Mouse (Mus musculus) embryonic fibroblast, embryonic 13.5 days (primary cell): ENCODE measurements around the gene Jmjd6. TPM values are rescaled to one million over a fixed set of nuclear protein-coding genes. Genes with fewer than 3 reads are reported as not detected.
A peak's percentile ranks its signal among the peaks of the same experiment; 100 is the strongest.

Experiments
- H3K27ac ChIP-seq: 2 replicates; pipeline ENCODE4 v1.5.1; 2012; ENCODE audit warnings: low read length, control low read depth, inconsistent platforms; ENCODE audit not compliant: insufficient read depth
- H3K4me1 ChIP-seq: 2 replicates; pipeline ENCODE4 v1.6.1; 2011; ENCODE audit warnings: low read length; ENCODE audit not compliant: control insufficient read depth, insufficient read depth
- H3K4me3 ChIP-seq: 2 replicates; pipeline ENCODE4 v1.5.1; 2011; ENCODE audit warnings: mild to moderate bottlenecking, control low read depth, low read length; ENCODE audit not compliant: insufficient read depth
- CTCF ChIP-seq: IDR thresholded peaks from 2 replicates; pipeline ENCODE4 v1.5.1; 2011; ENCODE audit warnings: mild to moderate bottlenecking, control low read depth, low read length, moderate library complexity, borderline replicate concordance; ENCODE audit not compliant: insufficient read depth
- POLR2A ChIP-seq: IDR thresholded peaks from 2 replicates; pipeline ENCODE4 v1.6.1; 2011; ENCODE audit warnings: low read depth, mild to moderate bottlenecking, control low read depth, low read length, moderate library complexity
- polyA plus RNA-seq: library from polyadenylated mRNA; stranded (reverse); fragments of >200 nt; gene quantifications from 2 replicates; pipeline ENCODE4 v1.2.4, GENCODE M21; 2011; ENCODE audit warnings: low read depth; ENCODE audit not compliant: missing spikeins, insufficient read length

Jmjd6 gene
- 37.1 and 38.7 TPM in 2 replicates for polyA plus RNA-seq

- Histone ChIP-seq H3K4me3 (peak within 1 kb of the TSS; percentile 77), H3K27ac (peak within 1 kb of the TSS; percentile 97), H3K4me1 (peaks cover 2% of the 10 kb centered on the region; the same call in 1 of the 2 replicates)
- no peak for TF ChIP-seq CTCF
- peak; percentile 53; the same call in 1 of the 2 replicates for TF ChIP-seq POLR2A
Measured at GRCm38 (mm10) chr11:116843261-116844233, at the start of gene Jmjd6, which contains the start of gene Mettl23. TSS of gene Jmjd6 (minus strand) at chr11:116843449. TSS of gene Mettl23 (plus strand) at chr11:116843278.

GRCm38 (mm10) chr11:116887136-116887535, 43.9 kb upstream of the Jmjd6 start:
- TF ChIP-seq POLR2A (no peak), CTCF (no peak)
- no peaks in the 10 kb centered on the region for H3K4me1 ChIP-seq
- no peak overlapping the region for H3K27ac ChIP-seq
- H3K4me3 ChIP-seq, result no peak overlapping the region

GRCm38 (mm10) chr11:116885275-116886151, 42.3 kb upstream of the Jmjd6 start:
- TF ChIP-seq CTCF (peak; percentile 45; the same call in 1 of the 2 replicates), POLR2A (no peak)
- no peaks in the 10 kb centered on the region for H3K4me1 ChIP-seq
- H3K27ac ChIP-seq, result no peak overlapping the region
- H3K4me3 ChIP-seq, result peak overlapping the region; percentile 28

DNA sequence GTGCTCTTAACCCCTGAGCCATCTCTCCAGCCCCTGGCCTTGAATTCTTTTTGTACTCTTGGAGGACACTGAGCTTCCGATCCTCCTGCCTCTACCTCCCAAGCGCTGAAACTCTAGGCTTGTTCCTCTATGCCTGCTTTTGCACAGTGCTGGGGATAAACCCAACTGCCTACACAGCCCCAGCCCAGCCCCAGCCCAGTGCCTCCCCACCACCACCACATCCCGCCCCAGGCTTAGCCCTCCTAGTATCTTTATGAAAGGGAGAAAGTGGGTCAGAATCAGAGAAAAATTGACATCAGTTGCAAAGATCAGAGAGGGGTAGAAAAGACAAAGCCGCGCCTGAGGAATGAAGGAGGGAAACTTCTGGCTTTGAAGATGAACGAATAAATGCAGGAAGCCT, 40.8 kb upstream of the Jmjd6 start:
- no peaks in the 10 kb centered on the region for H3K4me1 ChIP-seq
- no peak for TF ChIP-seq CTCF
- TF ChIP-seq POLR2A, result no peak
- H3K4me3 ChIP-seq, result no peak overlapping the region
- H3K27ac ChIP-seq, result no peak overlapping the region

DNA sequence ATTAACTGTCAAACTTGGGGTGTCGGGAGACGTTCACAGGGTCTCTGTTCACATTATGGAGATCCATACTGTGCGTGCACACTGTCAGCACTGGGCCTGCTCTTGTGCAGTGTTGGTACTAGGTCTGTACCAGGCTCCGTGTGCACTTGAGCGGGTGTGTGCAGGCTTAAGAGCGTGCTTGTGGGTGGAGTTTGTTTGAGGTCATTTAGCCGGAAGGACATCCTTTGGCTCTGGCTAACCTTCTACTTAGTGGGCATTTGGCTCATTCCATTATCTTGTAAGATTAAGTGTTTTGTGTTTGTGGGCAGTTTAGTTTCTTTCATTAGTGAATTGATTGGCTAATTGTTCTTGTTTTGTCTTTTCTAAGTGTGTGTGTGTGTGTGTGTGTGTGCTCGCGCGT, 39.2 kb upstream of the Jmjd6 start:
- no peak overlapping the region for H3K27ac ChIP-seq
- H3K4me3 ChIP-seq, result no peak overlapping the region
- no peaks in the 10 kb centered on the region for H3K4me1 ChIP-seq
- TF ChIP-seq POLR2A (no peak), CTCF (no peak)

GRCm38 (mm10) chr11:116881440-116881839, 38.2 kb upstream of the Jmjd6 start:
- Histone ChIP-seq H3K27ac (no peak overlapping the region), H3K4me1 (no peaks in the 10 kb centered on the region), H3K4me3 (no peak overlapping the region)
- TF ChIP-seq CTCF, result no peak
- no peak for TF ChIP-seq POLR2A

GRCm38 (mm10) chr11:116880839-116881238, 37.6 kb upstream of the Jmjd6 start:
- no peaks in the 10 kb centered on the region for H3K4me1 ChIP-seq
- no peak overlapping the region for H3K4me3 ChIP-seq
- no peak for TF ChIP-seq POLR2A
- no peak for TF ChIP-seq CTCF
- H3K27ac ChIP-seq, result no peak overlapping the region

- no peaks in the 10 kb centered on the region for H3K4me1 ChIP-seq
- no peak for TF ChIP-seq POLR2A
- TF ChIP-seq CTCF, result no peak
- no peak overlapping the region for H3K4me3 ChIP-seq
- no peak overlapping the region for H3K27ac ChIP-seq
Measured at GRCm38 (mm10) chr11:116878454-116878853, 35.2 kb upstream of the Jmjd6 start.

- H3K27ac ChIP-seq, result no peak overlapping the region
- H3K4me3 ChIP-seq, result no peak overlapping the region
- H3K4me1 ChIP-seq, result no peaks in the 10 kb centered on the region
- TF ChIP-seq CTCF (no peak), POLR2A (no peak)
Measured at GRCm38 (mm10) chr11:116873987-116874386, 30.7 kb upstream of the Jmjd6 start.

DNA sequence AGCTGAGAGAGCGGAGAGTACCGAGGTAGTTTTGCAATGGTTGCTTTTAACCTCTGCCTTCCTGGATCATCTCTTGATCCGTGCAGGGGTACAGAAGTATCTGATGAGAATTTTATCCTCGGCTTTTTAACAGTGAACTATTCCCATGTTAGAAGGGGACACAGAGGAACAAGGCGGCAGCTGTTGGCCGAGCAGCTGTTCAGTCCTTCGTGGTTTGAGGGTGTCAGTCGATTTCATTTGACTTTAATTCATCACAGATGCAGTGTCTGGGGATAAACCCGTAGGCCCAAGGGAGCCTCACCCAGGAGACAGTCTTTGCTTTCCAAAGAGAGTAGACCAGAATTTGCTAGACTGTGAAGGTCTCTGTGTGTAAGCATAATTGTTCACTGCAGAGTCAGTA, 28.3 kb upstream of the Jmjd6 start:
- H3K27ac ChIP-seq, result no peak overlapping the region
- no peak overlapping the region for H3K4me3 ChIP-seq
- no peak for TF ChIP-seq POLR2A
- no peak for TF ChIP-seq CTCF
- H3K4me1 ChIP-seq, result no peaks in the 10 kb centered on the region
